Mouse (Mus musculus): ENCODE measurements around the gene Orm3. TPM values are rescaled to one million over a fixed set of nuclear protein-coding genes. Genes with fewer than 3 reads are reported as not detected.

The Orm3 gene
- polyA plus RNA-seq, 2 experiments = not detected

- H3K4me2 ChIP-seq (ENCODE audit: low read depth) = 0 out of 2 replicates have a peak overlapping the region, but pooled peaks have one; percentile 8
These were observed 43.8 kb downstream of the Orm3 start for GRCm38 (mm10) chr4:63399691-63400270.

GRCm38 (mm10) chr4:63400541-63401306 is 44.8 kb downstream of the Orm3 start:
- Histone ChIP-seq H3K27ac (no peak overlapping the region), H3K4me3 (ENCODE audit: insufficient read depth in 1 of 2, low read depth in 2 of 2, low read length in 2 of 2) (peak overlapping the region in 1 of 2 experiments; percentile 9; a peak in 1 of 4 replicates), H3K4me2 (ENCODE audit: low read depth) (0 out of 2 replicates have a peak overlapping the region, but pooled peaks have one; percentile 8), H3K36me3 (replicated peaks; ENCODE audit: control insufficient read depth, insufficient read depth, low read depth) (no peaks in the 10 kb centered on the region), H3K4me1 (replicated peaks; ENCODE audit: control insufficient read depth in 2 of 2, insufficient read depth in 2 of 2, low read length in 1 of 2) (peaks cover 22 to 49% of the 10 kb centered on the region in 2 experiments; a peak in 3 of 4 replicates), H3K9me3 (ENCODE audit: control insufficient read depth, low read length) (no peaks in the 10 kb centered on the region), H3K9ac (replicated peaks) (no peak overlapping the region), H3K27me3 (ENCODE audit: control insufficient read depth, insufficient read depth, low read length) (no peaks in the 10 kb centered on the region)
- ATAC-seq (ENCODE audit: insufficient read depth) (no peak), DNase-seq (ENCODE audit: low read depth in 3 of 3, low spot score in 3 of 3) (no peak)
- WGBS (ENCODE audit: insufficient replicate concordance) = 42% methylated on average over 18 of the region's 18 CpGs
- TF ChIP-seq CTCF (IDR thresholded peaks at IDR 0.05; ENCODE audit: low read depth) = no peak
- TF ChIP-seq EP300 (IDR thresholded peaks at IDR 0.05; ENCODE audit: low read depth) = no peak

More at GRCm38 (mm10) chr4:63399691-63400270, 43.8 kb downstream of the Orm3 start:
- Histone ChIP-seq H3K9ac (replicated peaks) (no peak overlapping the region), H3K9me3 (ENCODE audit: control insufficient read depth, low read length) (no peaks in the 10 kb centered on the region), H3K4me1 (replicated peaks; ENCODE audit: control insufficient read depth in 2 of 2, insufficient read depth in 2 of 2, low read length in 1 of 2) (peaks cover 19 to 42% of the 10 kb centered on the region in 2 experiments; a peak in 3 of 4 replicates), H3K27ac (no peak overlapping the region), H3K4me3 (ENCODE audit: insufficient read depth in 1 of 2, low read depth in 2 of 2, low read length in 2 of 2) (no peak overlapping the region), H3K36me3 (replicated peaks; ENCODE audit: control insufficient read depth, insufficient read depth, low read depth) (no peaks in the 10 kb centered on the region), H3K27me3 (ENCODE audit: control insufficient read depth, insufficient read depth, low read length) (no peaks in the 10 kb centered on the region)
- ATAC-seq (ENCODE audit: insufficient read depth) (no peak), DNase-seq (ENCODE audit: low read depth in 3 of 3, low spot score in 3 of 3) (no peak)
- WGBS (ENCODE audit: insufficient replicate concordance) = 42% methylated on average over 8 of the region's 8 CpGs
- TF ChIP-seq EP300 (IDR thresholded peaks at IDR 0.05; ENCODE audit: low read depth) (no peak), CTCF (IDR thresholded peaks at IDR 0.05; ENCODE audit: low read depth) (no peak)

- H3K4me3 ChIP-seq (ENCODE audit: insufficient read depth in 1 of 2, low read depth in 2 of 2, low read length in 2 of 2) = no peak overlapping the region
- no peaks in the 10 kb centered on the region for H3K9me3 ChIP-seq (ENCODE audit: control insufficient read depth, low read length)
- no peak overlapping the region; the same call in 1 of the 2 replicates for H3K4me2 ChIP-seq (ENCODE audit: low read depth)
- DNase-seq (ENCODE audit: low read depth in 3 of 3, low spot score in 3 of 3) = no peak
- H3K27ac ChIP-seq = no peak overlapping the region; the same call in 1 of the 2 replicates
- no peak overlapping the region for H3K9ac ChIP-seq (replicated peaks)
- 25% methylated on average over 6 of the region's 6 CpGs for WGBS (ENCODE audit: insufficient replicate concordance)
- no peaks in the 10 kb centered on the region for H3K36me3 ChIP-seq (replicated peaks; ENCODE audit: control insufficient read depth, insufficient read depth, low read depth)
- no peaks in the 10 kb centered on the region for H3K27me3 ChIP-seq (ENCODE audit: control insufficient read depth, insufficient read depth, low read length)
- TF ChIP-seq EP300 (IDR thresholded peaks at IDR 0.05; ENCODE audit: low read depth) = no peak
- TF ChIP-seq CTCF (IDR thresholded peaks at IDR 0.05; ENCODE audit: low read depth) = no peak
- no peak for ATAC-seq (ENCODE audit: insufficient read depth)
- H3K4me1 ChIP-seq (replicated peaks; ENCODE audit: control insufficient read depth in 2 of 2, insufficient read depth in 2 of 2, low read length in 1 of 2) = peaks cover 22 to 54% of the 10 kb centered on the region in 2 experiments; a peak in 3 of 4 replicates
These were observed 45.7 kb downstream of the Orm3 start for GRCm38 (mm10) chr4:63401620-63402019.

GRCm38 (mm10) chr4:63402056-63402455 is 46.1 kb downstream of the Orm3 start:
- ATAC-seq (ENCODE audit: insufficient read depth) = peak; percentile 50; the same call in 1 of the 2 replicates
- Histone ChIP-seq H3K4me2 (ENCODE audit: low read depth) (no peak overlapping the region; the same call in 1 of the 2 replicates), H3K4me3 (ENCODE audit: insufficient read depth in 1 of 2, low read depth in 2 of 2, low read length in 2 of 2) (peak overlapping the region in 1 of 2 experiments; percentile 43; a peak in 2 of 4 replicates), H3K36me3 (replicated peaks; ENCODE audit: control insufficient read depth, insufficient read depth, low read depth) (no peaks in the 10 kb centered on the region), H3K27me3 (ENCODE audit: control insufficient read depth, insufficient read depth, low read length) (no peaks in the 10 kb centered on the region), H3K9ac (replicated peaks) (no peak overlapping the region), H3K4me1 (replicated peaks; ENCODE audit: control insufficient read depth in 2 of 2, insufficient read depth in 2 of 2, low read length in 1 of 2) (peaks cover 22 to 54% of the 10 kb centered on the region in 2 experiments; a peak in 3 of 4 replicates), H3K9me3 (ENCODE audit: control insufficient read depth, low read length) (no peaks in the 10 kb centered on the region), H3K27ac (no peak overlapping the region; the same call in 1 of the 2 replicates)
- WGBS (ENCODE audit: insufficient replicate concordance) = 57% methylated on average over 10 of the region's 10 CpGs
- no peak for DNase-seq (ENCODE audit: low read depth in 3 of 3, low spot score in 3 of 3)
- TF ChIP-seq CTCF (IDR thresholded peaks at IDR 0.05; ENCODE audit: low read depth) (no peak), EP300 (IDR thresholded peaks at IDR 0.05; ENCODE audit: low read depth) (peak; percentile 46; the same call in 1 of the 2 replicates)

GRCm38 (mm10) chr4:63402558-63402957 is 46.6 kb downstream of the Orm3 start:
- WGBS (ENCODE audit: insufficient replicate concordance) = 46% methylated on average over 6 of the region's 6 CpGs
- H3K36me3 ChIP-seq (replicated peaks; ENCODE audit: control insufficient read depth, insufficient read depth, low read depth) = no peaks in the 10 kb centered on the region

More at GRCm38 (mm10) chr4:63402558-63402957, 46.6 kb downstream of the Orm3 start:
- Histone ChIP-seq H3K27ac (no peak overlapping the region), H3K9ac (replicated peaks) (peak overlapping the region; percentile 31), H3K27me3 (ENCODE audit: control insufficient read depth, insufficient read depth, low read length) (no peaks in the 10 kb centered on the region), H3K9me3 (ENCODE audit: control insufficient read depth, low read length) (no peaks in the 10 kb centered on the region), H3K4me1 (replicated peaks; ENCODE audit: control insufficient read depth in 2 of 2, insufficient read depth in 2 of 2, low read length in 1 of 2) (peaks cover 22 to 54% of the 10 kb centered on the region in 2 experiments; a peak in 3 of 4 replicates), H3K4me3 (ENCODE audit: insufficient read depth in 1 of 2, low read depth in 2 of 2, low read length in 2 of 2) (peak overlapping the region; percentile 33 to 43), H3K4me2 (ENCODE audit: low read depth) (peak overlapping the region; percentile 45)
- DNase-seq (ENCODE audit: low read depth in 3 of 3, low spot score in 3 of 3) (no peak), ATAC-seq (ENCODE audit: insufficient read depth) (no peak)
- TF ChIP-seq EP300 (IDR thresholded peaks at IDR 0.05; ENCODE audit: low read depth) (no peak), CTCF (IDR thresholded peaks at IDR 0.05; ENCODE audit: low read depth) (no peak)
